In the genomic region with DNA sequence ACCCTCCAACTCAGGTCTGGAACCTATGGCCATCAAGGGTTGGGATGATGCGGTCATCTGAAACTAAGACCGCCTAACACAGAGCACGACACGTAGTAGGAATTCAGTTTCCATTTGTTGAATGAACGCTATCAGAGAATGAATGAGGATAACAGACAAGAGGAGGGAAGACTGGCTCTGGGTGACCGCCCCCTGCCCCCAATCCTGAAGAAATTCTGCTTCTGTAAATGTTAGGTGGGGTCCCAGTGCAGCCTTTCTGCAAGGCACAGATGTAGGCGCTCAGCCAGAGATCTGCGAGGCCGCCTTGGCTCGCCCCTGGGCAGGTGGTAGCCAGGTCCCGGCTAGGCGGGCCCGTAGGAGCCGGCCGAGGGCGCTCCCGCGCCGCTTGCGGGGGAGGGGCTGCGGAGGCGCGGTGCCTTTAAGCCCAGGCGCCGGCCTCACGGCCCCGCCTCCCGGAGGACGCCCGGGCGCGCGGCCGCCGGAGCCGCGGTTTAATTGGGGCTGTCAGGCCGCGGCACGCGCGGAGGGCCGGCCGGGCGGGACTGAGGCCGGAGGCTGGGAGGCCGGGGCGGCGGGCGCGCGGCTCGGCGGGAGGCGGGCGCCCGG, we compare ENCODE assay signal across 8 mouse cellular contexts. TPM values are rescaled to one million over a fixed set of nuclear protein-coding genes. Genes with fewer than 3 reads are reported as not detected.
DNase-seq lines count a peak whose midpoint lies in the region; ATAC-seq and TF ChIP-seq lines count a peak whose summit lies in the region.

A gene (plus strand): TSS at position 521 of the 606 bp plus-strand sequence.

- intact Hi-C loops in left cerebral cortex, adult 2 months (cut with DNase I), result loop anchor here (5.0 kb wide), 1 partner anchor 104 kb away; no protein-coding TSS in a partner anchor

- H3K4me3 ChIP-seq in hindbrain, postnatal 0 days (ENCODE audit: low read length), result peak within 1 kb of the TSS; percentile 78
- peak within 1 kb of the TSS; percentile 84 for H3K4me3 ChIP-seq in left cerebral cortex, adult 2 months
- peak within 1 kb of the TSS; percentile 95 for H3K4me3 ChIP-seq in macrophage (ENCODE audit: inconsistent target)

- WGBS in hindbrain, postnatal 0 days, result 0% methylated on average over 25 of the region's 57 CpGs
- whole genome bisulfite sequencing in macrophage (ENCODE audit: missing documents), result under 1% methylated on average over 46 of the region's 57 CpGs

- peak within 1 kb of the TSS; percentile 98 for H3K27ac ChIP-seq in hindbrain, postnatal 0 days
- H3K27ac ChIP-seq in left cerebral cortex, adult 2 months, result peak within 1 kb of the TSS; percentile 99
- H3K27ac ChIP-seq in macrophage, result peak within 1 kb of the TSS; percentile 97

- peak; percentile 89 to 93 for DNase-seq in adrenal gland, adult (ENCODE audit: inconsistent age in 2 of 2, low spot score in 1 of 2)
- peak; percentile 47 to 78 for DNase-seq in cerebellum, postnatal 4 days (ENCODE audit: low spot score in 2 of 2)
- peak; percentile 79 to 88 for DNase-seq in gastrocnemius, adult 8-10 months (ENCODE audit: low spot score in 2 of 2)
- DNase-seq in hindbrain, postnatal 0 days (ENCODE audit: low spot score), result peak; percentile 94
- DNase-seq in left cerebral cortex, adult 2 months (ENCODE audit: extremely low spot score in 1 of 2, low spot score in 2 of 2), result peak; percentile 87 to 88
- peak; percentile 88 to 89 for DNase-seq in right cerebral cortex, postnatal 10 days (ENCODE audit: low spot score in 2 of 2)
- peak; percentile 84 for DNase-seq in urinary bladder, postnatal 25 days (ENCODE audit: low spot score)

- no peaks in the 10 kb centered on the region for H3K27me3 ChIP-seq in hindbrain, postnatal 0 days (ENCODE audit: insufficient read depth, low read length)

- ATAC-seq in hindbrain, postnatal 0 days, result peak; percentile 71

- H3K4me2 ChIP-seq in hindbrain, postnatal 0 days (ENCODE audit: low read depth, low read length), result peak within 1 kb of the TSS; percentile 98

- H3K79me2 ChIP-seq in macrophage (ENCODE audit: inconsistent target), result peaks cover 51% of the 10 kb centered on the region

- no peak for TF ChIP-seq CTCF in hindbrain, postnatal 0 days (IDR thresholded peaks at IDR 0.05; ENCODE audit: low read depth)
- no peak; the same call in 1 of the 2 replicates for TF ChIP-seq CTCF in left cerebral cortex, adult 2 months (IDR thresholded peaks at IDR 0.05)

- no peaks in the 10 kb centered on the region for H3K9me3 ChIP-seq in hindbrain, postnatal 0 days (ENCODE audit: low read length)

- H3K4me1 ChIP-seq in hindbrain, postnatal 0 days (ENCODE audit: insufficient read depth, low read length), result peaks cover 24% of the 10 kb centered on the region

- H3K36me3 ChIP-seq in hindbrain, postnatal 0 days (ENCODE audit: insufficient read depth, low read length), result peaks cover 4% of the 10 kb centered on the region; the same call in 1 of the 2 replicates
- H3K36me3 ChIP-seq in macrophage (ENCODE audit: inconsistent target), result peaks cover 3% of the 10 kb centered on the region; the same call in 1 of the 2 replicates

- peak within 1 kb of the TSS; percentile 83 for H3K9ac ChIP-seq in hindbrain, postnatal 0 days (replicated peaks; ENCODE audit: low read length)

RNA-seq across cellular contexts. Expression of the gene that starts here (rescaled TPM):
- total RNA-seq in gastrocnemius, adult 8-10 months (2022), result 10 to 100 TPM; 15.4 to 53.2 (median 35.0) TPM
- total RNA-seq in hindbrain, postnatal 0 days (2014; rRNA removed), result 56.0 and 66.4 TPM in 2 replicates
- polyA plus RNA-seq in hindbrain, postnatal 0 days (2015; fragmentation: Nextera tagmentation; extraction: Ambion mirVana), result 12.7 and 13.7 TPM in 2 replicates
- 100 to 1,000 TPM; 105 to 115 TPM for total RNA-seq in left cerebral cortex, adult 2 months (2021)
- 10 to 100 TPM in 19 of 26 experiments, 1 to 10 TPM in 7; 4.1 to 46.7 (median 12.6) TPM for total RNA-seq in macrophage (2018; cell fraction: chromatin; rRNA removed)
- total RNA-seq in macrophage (2018; cell fraction: cytosol; rRNA removed), result 10 to 100 TPM; 32.4 to 87.1 (median 54.1) TPM
- 10 to 100 TPM; 16.5 to 77.6 (median 30.5) TPM for total RNA-seq in macrophage (2018; cell fraction: nucleus; rRNA removed)
- 58.0 to 112 TPM (median 63.3 TPM) in 3 replicates for polyA plus RNA-seq in macrophage (2018)

Comparison
In these comparisons a context has a peak if more than half of its experiments do, and no peak if none do; other contexts are left out.
1. Peak in every context shown above with its lines: DNase-seq, ATAC-seq, H3K4me3 ChIP-seq and H3K27ac ChIP-seq.